Comparison of ENCODE assay signal across 9 mouse cellular contexts in genomic region chr15:78915660-78916017, GRCm38 (mm10). TPM values are rescaled to one million over a fixed set of nuclear protein-coding genes. Genes with fewer than 3 reads are reported as not detected.
DNase-seq lines count a peak whose midpoint lies in the region; ATAC-seq and TF ChIP-seq lines count a peak whose summit lies in the region.
"Had no signal": no experiment of that assay in that cellular context is flagged by ENCODE, and none has a peak within 500 bp of the region (broad histone marks: within the 10 kb centered on the region; RNA-seq: fewer than 3 reads in every experiment).

No protein-coding gene starts in this region.

- H3K4me3 ChIP-seq in forebrain, embryonic 13.5 days: peak overlapping the region; percentile 81
- H3K4me3 ChIP-seq in layer of hippocampus, adult 2 months: peak overlapping the region; percentile 80
- peak overlapping the region; percentile 73 for H3K4me3 ChIP-seq in lung, embryonic 14.5 days (ENCODE audit: low read depth, low read length)

- H3K9ac ChIP-seq in forebrain, embryonic 13.5 days: peak overlapping the region; percentile 88
- 0 out of 2 replicates have a peak overlapping the region, but pooled peaks have one; percentile 72 for H3K9ac ChIP-seq in lung, embryonic 14.5 days

- no peaks in the 10 kb centered on the region for H3K27me3 ChIP-seq in forebrain, embryonic 13.5 days
- H3K27me3 ChIP-seq in lung, embryonic 14.5 days (ENCODE audit: insufficient read depth, low read length): no peaks in the 10 kb centered on the region

- DNase-seq in ES-CJ7 (ENCODE audit: low read depth, low spot score): peak; percentile 92
- DNase-seq in c-Kit-positive CD71-positive TER-119-positive erythroid progenitor cells, embryonic 14.5 days (ENCODE audit: low spot score): peak; percentile 78
- peak; percentile 78 for DNase-seq in heart, postnatal 4 days
- peak; percentile 70 to 88 for DNase-seq in layer of hippocampus, adult 2 months (ENCODE audit: low spot score in 2 of 2)
- peak; percentile 91 for DNase-seq in lung, embryonic 14.5 days
- DNase-seq in yolk sac, embryonic 10.5 days (ENCODE audit: low spot score): peak; percentile 61

- peak; percentile 85 for TF ChIP-seq CTCF in layer of hippocampus, adult 2 months (conservative IDR thresholded peaks at IDR 0.05)
- TF ChIP-seq CTCF in lung, embryonic 14.5 days (IDR thresholded peaks at IDR 0.05; ENCODE audit: low read depth): peak; percentile 98

- H3K9me3 ChIP-seq in forebrain, embryonic 13.5 days (replicated peaks): no peaks in the 10 kb centered on the region
- H3K9me3 ChIP-seq in lung, embryonic 14.5 days (ENCODE audit: low read depth, low read length): no peaks in the 10 kb centered on the region

- peaks cover 19% of the 10 kb centered on the region for H3K36me3 ChIP-seq in forebrain, embryonic 13.5 days (ENCODE audit: poor library complexity, severe bottlenecking)
- peaks cover 37% of the 10 kb centered on the region for H3K36me3 ChIP-seq in lung, embryonic 14.5 days (ENCODE audit: insufficient read depth)

- ATAC-seq in forebrain, embryonic 13.5 days: peak; percentile 34
- peak; percentile 10; the same call in 1 of the 2 replicates for ATAC-seq in lung, embryonic 14.5 days (ENCODE audit: insufficient read depth)
- peak; percentile 67 for ATAC-seq in neutrophil, adult 5-6 weeks (ENCODE audit: extremely low read depth, insufficient number of reproducible peaks, low FRiP score, poor library complexity, severe bottlenecking)

- peak overlapping the region; percentile 92 for H3K4me2 ChIP-seq in forebrain, embryonic 13.5 days
- peak overlapping the region; percentile 99 for H3K4me2 ChIP-seq in lung, embryonic 14.5 days

- peaks cover 41% of the 10 kb centered on the region for H3K4me1 ChIP-seq in forebrain, embryonic 13.5 days
- H3K4me1 ChIP-seq in lung, embryonic 14.5 days (ENCODE audit: insufficient read depth): peaks cover 11% of the 10 kb centered on the region; the same call in 1 of the 2 replicates

- WGBS in forebrain, embryonic 13.5 days: 7% methylated on average over 8 of the region's 8 CpGs
- 5% methylated on average over 8 of the region's 8 CpGs for WGBS in lung, embryonic 14.5 days

- H3K27ac ChIP-seq in forebrain, embryonic 13.5 days: peak overlapping the region; percentile 76; the same call in 1 of the 2 replicates
- peak overlapping the region; percentile 96 for H3K27ac ChIP-seq in layer of hippocampus, adult 2 months
- H3K27ac ChIP-seq in lung, embryonic 14.5 days (ENCODE audit: low read depth): no peak overlapping the region

RNA-seq across cellular contexts. Expression of gene Pdxp, which starts 1.9 kb away (rescaled TPM):
- polyA plus RNA-seq in forebrain, embryonic 13.5 days (2015; fragmentation: Nextera tagmentation; extraction: Ambion mirVana): 54.4 and 55.5 TPM in 2 replicates
- total RNA-seq in heart, postnatal 4 days (2021): 1 to 10 TPM; 9.3 to 9.4 TPM
- total RNA-seq in layer of hippocampus, adult 2 months (2021): 100 to 1,000 TPM; 162 to 172 TPM
- polyA plus RNA-seq in lung, embryonic 14.5 days (2014; fragmentation: Nextera tagmentation; extraction: Ambion mirVana): 17.9 and 21.9 TPM in 2 replicates
- 2.1 and 3.7 TPM in 2 replicates for total RNA-seq in neutrophil, adult 5-6 weeks (2017)

RNA-seq across cellular contexts. Expression of gene Lgals1, which starts 10.9 kb away (rescaled TPM):
- 91.7 and 110 TPM in 2 replicates for polyA plus RNA-seq in forebrain, embryonic 13.5 days (2015; fragmentation: Nextera tagmentation; extraction: Ambion mirVana)
- total RNA-seq in heart, postnatal 4 days (2021): 100 to 1,000 TPM; 465 to 471 TPM
- total RNA-seq in layer of hippocampus, adult 2 months (2021): 10 to 100 TPM; 18.9 to 20.2 TPM
- 799 and 855 TPM in 2 replicates for polyA plus RNA-seq in lung, embryonic 14.5 days (2014; fragmentation: Nextera tagmentation; extraction: Ambion mirVana)
- total RNA-seq in neutrophil, adult 5-6 weeks (2017): 31.7 and 43.2 TPM in 2 replicates

RNA-seq across cellular contexts. Expression of gene Sh3bp1, which starts 16.1 kb away (rescaled TPM):
- polyA plus RNA-seq in forebrain, embryonic 13.5 days (2015; fragmentation: Nextera tagmentation; extraction: Ambion mirVana): 3.7 and 5.4 TPM in 2 replicates
- 10 to 100 TPM in 1 of 2 experiments, 1 to 10 TPM in 1; 7.7 to 11.1 TPM for total RNA-seq in heart, postnatal 4 days (2021)
- total RNA-seq in layer of hippocampus, adult 2 months (2021): 10 to 100 TPM; 27.7 to 41.8 TPM
- 43.5 and 43.9 TPM in 2 replicates for polyA plus RNA-seq in lung, embryonic 14.5 days (2014; fragmentation: Nextera tagmentation; extraction: Ambion mirVana)
- 31.8 and 39.0 TPM in 2 replicates for total RNA-seq in neutrophil, adult 5-6 weeks (2017)

RNA-seq across cellular contexts. Expression of gene Gm49510, which starts 16.2 kb away (rescaled TPM):
- polyA plus RNA-seq in forebrain, embryonic 13.5 days (2015; fragmentation: Nextera tagmentation; extraction: Ambion mirVana): 0.15 and 0.16 TPM in 2 replicates
- under 1 TPM in 1 of 2 experiments, not detected in 1; 0.29 TPM for total RNA-seq in heart, postnatal 4 days (2021)
- under 1 TPM in 1 of 2 experiments, not detected in 1; 0.27 TPM for total RNA-seq in layer of hippocampus, adult 2 months (2021)
- 0.18 and 0.70 TPM in 2 replicates for polyA plus RNA-seq in lung, embryonic 14.5 days (2014; fragmentation: Nextera tagmentation; extraction: Ambion mirVana)
- total RNA-seq in neutrophil, adult 5-6 weeks (2017): 1.0 and 2.3 TPM in 2 replicates
- polyA plus RNA-seq: gonadal fat pad, adult 2 months had no signal

RNA-seq across cellular contexts. Expression of gene Nol12, which starts 19.1 kb away (rescaled TPM):
- polyA plus RNA-seq in forebrain, embryonic 13.5 days (2015; fragmentation: Nextera tagmentation; extraction: Ambion mirVana): 50.3 and 59.3 TPM in 2 replicates
- total RNA-seq in heart, postnatal 4 days (2021): 10 to 100 TPM; 20.2 to 22.6 TPM
- 10 to 100 TPM; 41.4 to 41.8 TPM for total RNA-seq in layer of hippocampus, adult 2 months (2021)
- polyA plus RNA-seq in lung, embryonic 14.5 days (2014; fragmentation: Nextera tagmentation; extraction: Ambion mirVana): 52.8 and 57.4 TPM in 2 replicates
- total RNA-seq in neutrophil, adult 5-6 weeks (2017): 18.9 and 22.6 TPM in 2 replicates

Comparison
In these comparisons a context has a peak if more than half of its experiments do, and no peak if none do; other contexts are left out.
1. ATAC-seq: peak in every context shown above with its lines; median percentile 67 in neutrophil, adult 5-6 weeks; 34 in forebrain, embryonic 13.5 days; 10 in lung, embryonic 14.5 days.
2. RNA of gene Pdxp, which starts 1.9 kb away (total RNA-seq): 162 to 172 TPM in layer of hippocampus, adult 2 months; 9.3 to 9.4 TPM in heart, postnatal 4 days and 2.1 to 3.7 TPM in neutrophil, adult 5-6 weeks; every median in the first group is over 10 times any median in the second.
3. RNA of gene Lgals1, which starts 10.9 kb away (total RNA-seq): 465 to 471 TPM in heart, postnatal 4 days; 31.7 to 43.2 TPM in neutrophil, adult 5-6 weeks and 18.9 to 20.2 TPM in layer of hippocampus, adult 2 months; every median in the first group is over 10 times any median in the second.
4. Peak in every context shown above with its lines, with median percentiles within 50 percentile points of each other: DNase-seq and H3K4me3 ChIP-seq.